Mouse (Mus musculus) heart, adult 2 months (tissue): ENCODE results near the gene Myo18b. TPM values are rescaled to one million over a fixed set of nuclear protein-coding genes. Genes with fewer than 3 reads are reported as not detected.

Experiments used
- DNase-seq, 2 experiments: peaks; one replicate each; pipeline ENCODE4 v3.0.0; 2021
- H3K27ac ChIP-seq: fragments of 200-600 bp; 2 replicates; pipeline ENCODE4 v1.8.1; 2022
- H3K27me3 ChIP-seq: fragments of 200-500 bp; 2 replicates; pipeline ENCODE4 v1.6.1; 2012; ENCODE audit warnings: mild to moderate bottlenecking, low read length, inconsistent platforms, mixed read lengths; ENCODE audit not compliant: control insufficient read depth, insufficient read depth
- H3K36me3 ChIP-seq: fragments of 200-500 bp; 2 replicates; pipeline ENCODE4 v1.6.1; 2012; ENCODE audit warnings: low read length, inconsistent platforms; ENCODE audit not compliant: control insufficient read depth, insufficient read depth
- H3K4me1 ChIP-seq: fragments of 200-500 bp; 2 replicates; pipeline ENCODE4 v1.6.1; 2011; ENCODE audit warnings: low read length; ENCODE audit not compliant: control insufficient read depth, insufficient read depth
- H3K4me3 ChIP-seq: fragments of 200-600 bp; 2 replicates; pipeline ENCODE4 v1.8.1; 2022
- H3K79me2 ChIP-seq: fragments of 200-500 bp; replicated peaks from 2 replicates; pipeline ENCODE4 v1.6.1; 2012; ENCODE audit warnings: mild to moderate bottlenecking, inconsistent platforms, low read length, moderate library complexity, mixed read lengths; ENCODE audit not compliant: control insufficient read depth, insufficient read depth
- H3K9ac ChIP-seq: fragments of 200-500 bp; 2 replicates; pipeline ENCODE4 v1.6.1; 2012; ENCODE audit warnings: low read depth, mild to moderate bottlenecking, control low read depth, inconsistent platforms, low read length, mixed read lengths
- CTCF ChIP-seq: fragments of 200-600 bp; IDR thresholded peaks from 2 replicates; pipeline ENCODE4 v1.8.1; 2022; ENCODE audit warnings: antibody characterized with exemption, mild to moderate bottlenecking, moderate library complexity
- EP300 ChIP-seq: fragments of 200-500 bp; IDR thresholded peaks from 2 replicates; pipeline ENCODE4 v1.6.1; 2011; ENCODE audit warnings: low read depth, low read length, control low read depth; ENCODE audit not compliant: insufficient read depth
- POLR2A ChIP-seq: fragments of 200-500 bp; IDR thresholded peaks from 2 replicates; pipeline ENCODE4 v1.6.1; 2011; ENCODE audit warnings: mild to moderate bottlenecking, low read depth, low read length, control low read depth; ENCODE audit not compliant: insufficient read depth
- WGBS: fragments of 180-500 bp; shearing (Covaris S2); methylation state at CpG from one replicate; pipeline ENCODE4 v1.1.7; 2018; 5-methylcytosine and 5-hydroxymethylcytosine counted together
- intact Hi-C: fragments of 180-260 bp; cut with DNase I; formaldehyde crosslinking; loops from one replicate; pipeline ENCODE4 v1.15.1; 2025
- long read RNA-seq: library from polyadenylated mRNA; stranded (forward); transcript quantifications from one replicate; pipeline ENCODE4 v2.0.0, GENCODE M21; 2021
- polyA plus RNA-seq: library from polyadenylated mRNA; depleted of rRNA; stranded (reverse); fragments of >200 nt; gene quantifications from 2 replicates; pipeline ENCODE4 v1.2.3, GENCODE M21; 2012; rRNA removed
- total RNA-seq, 2 experiments: library from RNA; stranded (reverse); gene quantifications; 2 replicates each; pipeline ENCODE4 v1.2.3; 2021

The Myo18b gene
- total RNA-seq (100 to 1,000 TPM; 198 to 235 TPM), polyA plus RNA-seq (74.3 and 111 TPM in 2 replicates)
- long read RNA-seq, full-length matches to known transcripts, result 13 of 105 reads
- long read RNA-seq, partial matches to known transcripts, result 82 of 105 reads
- long read RNA-seq, other reads (novel, unspliced or antisense), result 10 of 105 reads

DNA sequence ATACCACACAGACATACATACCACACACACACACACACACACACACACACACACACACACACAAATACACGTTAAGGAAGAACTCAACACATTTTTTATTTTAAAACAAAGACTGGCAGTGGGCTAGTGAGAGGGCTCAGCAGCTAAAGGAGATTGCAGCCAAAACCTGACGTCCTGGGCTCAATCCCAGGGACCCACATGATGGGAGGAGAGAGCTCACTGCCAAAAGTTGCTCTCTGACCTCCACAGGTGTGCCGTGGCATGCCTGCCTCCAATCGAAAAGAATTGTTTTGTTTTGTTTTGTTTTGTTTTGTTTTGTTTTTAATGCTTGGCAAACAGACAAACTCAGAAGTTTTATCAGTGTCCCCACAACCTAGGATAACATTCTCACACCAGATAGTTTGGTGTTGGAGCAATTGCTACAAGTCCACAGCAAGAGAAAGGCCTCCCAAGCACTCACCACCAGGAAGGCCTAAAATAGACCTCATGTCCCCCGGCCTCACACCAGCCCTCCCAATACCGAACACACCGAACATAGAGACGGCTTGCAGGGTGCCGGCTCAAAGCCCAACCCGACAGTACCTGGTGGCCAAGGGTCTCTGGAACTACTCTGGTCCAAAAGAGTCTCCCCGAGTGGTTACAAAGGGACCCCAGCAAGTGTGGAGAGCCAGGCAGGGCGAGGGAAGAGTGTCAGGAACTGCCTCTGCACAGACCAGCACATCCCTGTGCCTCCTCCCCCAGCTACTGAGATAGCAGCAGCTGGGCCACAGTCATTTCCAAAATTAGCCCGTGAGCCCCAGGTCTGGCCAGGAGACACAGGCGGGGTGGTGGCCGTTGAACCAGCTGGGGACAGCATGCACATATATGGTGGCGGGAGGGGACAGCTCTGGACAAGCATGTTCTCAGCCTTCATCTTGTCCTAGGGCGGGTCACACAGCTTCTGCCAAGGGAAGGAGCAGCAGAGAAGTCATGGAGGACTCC, at the start of gene Myo18b:
Myo18b (minus strand) TSS at position 689 of the 981 bp plus-strand sequence.
- WGBS, result 27% methylated on average over 17 of the region's 17 CpGs

DNA sequence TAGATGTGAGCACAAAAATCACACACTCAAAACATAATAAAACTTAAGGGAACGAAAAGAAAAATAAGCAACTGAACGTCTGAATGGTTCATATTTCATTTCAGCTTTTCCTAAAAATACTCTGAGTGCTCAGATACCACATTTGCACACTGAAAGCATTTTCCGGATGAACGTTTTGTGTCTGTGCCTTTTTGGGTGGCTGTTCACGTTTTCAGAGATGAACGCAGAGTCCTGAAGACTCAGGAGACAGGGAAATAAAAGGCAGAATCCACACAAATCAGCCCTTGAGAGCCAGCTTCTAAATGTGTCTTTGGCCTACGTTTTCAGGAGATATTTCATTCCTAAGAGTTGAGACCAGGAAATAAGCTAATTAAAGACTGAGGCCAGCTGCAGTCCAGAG, 49.8 kb upstream of the Myo18b start:
- TF ChIP-seq CTCF (no peak), POLR2A (no peak), EP300 (no peak)
- H3K27me3 ChIP-seq, result no peaks in the 10 kb centered on the region
- no peaks in the 10 kb centered on the region for H3K4me1 ChIP-seq
- no peak overlapping the region for H3K4me3 ChIP-seq
- no peaks in the 10 kb centered on the region for H3K36me3 ChIP-seq
- WGBS, result 71% methylated on average over 7 of the region's 7 CpGs
- intact Hi-C loops, result no loop called here
- no peak overlapping the region for H3K27ac ChIP-seq
- no peak overlapping the region for H3K9ac ChIP-seq
- no peaks in the 10 kb centered on the region for H3K79me2 ChIP-seq
- no peak for DNase-seq

More for the DNA sequence above, at the start of gene Myo18b:
- DNase-seq, result peak; percentile 68 to 85
- H3K4me1 ChIP-seq, result peaks cover 10% of the 10 kb centered on the region
- H3K4me3 ChIP-seq, result peak within 1 kb of the TSS; percentile 49
- intact Hi-C loops, result no loop called here
- peak within 1 kb of the TSS; percentile 76 for H3K9ac ChIP-seq
- H3K27me3 ChIP-seq, result no peaks in the 10 kb centered on the region
- no peaks in the 10 kb centered on the region for H3K79me2 ChIP-seq
- H3K27ac ChIP-seq, result peak within 1 kb of the TSS; percentile 95
- H3K36me3 ChIP-seq, result no peaks in the 10 kb centered on the region
- peak; percentile 85 for TF ChIP-seq POLR2A
- peak; percentile 69 for TF ChIP-seq EP300
- TF ChIP-seq CTCF, result no peak

DNA sequence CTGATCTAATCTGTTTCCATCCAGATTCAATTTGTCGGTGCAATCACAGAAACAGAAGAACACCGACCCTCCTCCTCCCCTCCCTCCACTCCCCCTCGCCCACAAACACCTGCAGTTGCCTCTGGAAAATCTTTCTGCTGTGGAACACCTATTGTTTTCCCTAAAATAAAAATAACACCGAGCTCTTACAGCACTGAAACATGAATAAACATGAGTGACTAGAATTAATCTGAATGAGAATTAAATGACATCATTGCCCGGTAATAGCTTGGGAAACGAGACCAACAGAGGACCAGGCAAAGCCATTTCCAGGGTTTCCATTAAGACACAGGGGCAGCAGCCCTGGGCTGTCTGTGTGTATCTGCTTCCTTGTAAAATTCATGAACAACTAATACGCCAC, 46.1 kb upstream of the Myo18b start:
- Histone ChIP-seq H3K4me3 (no peak overlapping the region), H3K4me1 (no peaks in the 10 kb centered on the region), H3K9ac (no peak overlapping the region), H3K27ac (no peak overlapping the region), H3K36me3 (no peaks in the 10 kb centered on the region), H3K27me3 (no peaks in the 10 kb centered on the region), H3K79me2 (no peaks in the 10 kb centered on the region)
- WGBS, result 64% methylated on average over 7 of the region's 7 CpGs
- intact Hi-C loops, result no loop called here
- TF ChIP-seq CTCF (no peak), EP300 (no peak), POLR2A (no peak)
- DNase-seq, result no peak

DNA sequence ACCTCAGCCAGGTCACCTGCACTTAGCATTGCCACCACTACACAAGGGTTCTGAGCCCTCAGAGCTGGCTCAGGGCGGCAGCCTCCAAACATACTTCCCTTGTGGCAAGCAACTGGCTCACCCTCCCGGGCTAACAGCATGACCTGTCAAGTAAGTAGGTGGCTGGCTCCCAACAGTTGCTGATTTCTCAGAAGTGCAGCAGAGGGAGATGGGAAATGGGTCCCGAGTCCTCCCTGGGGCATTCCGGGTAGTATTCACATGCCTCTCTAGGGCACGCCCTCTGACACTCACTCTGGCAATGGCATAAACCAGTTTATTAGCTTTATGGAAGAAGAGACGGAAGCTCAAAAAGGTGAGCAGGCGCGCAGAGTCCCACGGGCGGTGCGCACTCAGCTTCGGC, 44.8 kb upstream of the Myo18b start:
- TF ChIP-seq CTCF (no peak), POLR2A (no peak), EP300 (peak; percentile 53; the same call in 1 of the 2 replicates)
- intact Hi-C loops, result no loop called here
- no peaks in the 10 kb centered on the region for H3K79me2 ChIP-seq
- H3K4me3 ChIP-seq, result no peak overlapping the region
- no peak overlapping the region for H3K9ac ChIP-seq
- H3K4me1 ChIP-seq, result no peaks in the 10 kb centered on the region
- no peaks in the 10 kb centered on the region for H3K36me3 ChIP-seq
- 83% methylated on average over 12 of the region's 12 CpGs for WGBS
- no peak for DNase-seq
- H3K27ac ChIP-seq, result no peak overlapping the region
- no peaks in the 10 kb centered on the region for H3K27me3 ChIP-seq

DNA sequence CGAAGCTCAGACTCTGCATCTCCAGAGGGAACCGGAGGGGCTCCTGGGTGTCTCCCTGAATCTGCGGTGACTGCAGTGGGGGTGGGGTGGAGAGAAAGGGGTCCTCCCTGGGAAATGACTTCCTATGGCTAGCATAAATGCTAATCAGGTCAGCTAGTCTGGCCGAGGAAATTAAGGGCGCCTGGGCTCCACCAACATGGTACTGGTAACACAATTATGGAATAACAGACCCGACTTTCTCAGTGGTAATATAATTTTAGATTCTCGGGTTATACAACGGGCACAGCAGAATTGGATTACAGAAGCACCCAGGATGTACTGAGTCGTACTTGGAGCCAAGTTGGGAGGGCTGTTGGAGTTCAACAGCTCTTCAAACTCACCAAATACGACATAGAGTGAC, 40.5 kb upstream of the Myo18b start:
- H3K36me3 ChIP-seq, result no peaks in the 10 kb centered on the region
- intact Hi-C loops, result loop anchor here (5.0 kb wide), 1 partner anchor 76 kb away; no protein-coding TSS in a partner anchor
- WGBS, result 63% methylated on average over 10 of the region's 10 CpGs
- no peak for DNase-seq
- H3K79me2 ChIP-seq, result no peaks in the 10 kb centered on the region
- no peaks in the 10 kb centered on the region for H3K4me1 ChIP-seq
- H3K9ac ChIP-seq, result no peak overlapping the region
- no peak for TF ChIP-seq EP300
- TF ChIP-seq POLR2A, result no peak
- TF ChIP-seq CTCF, result no peak
- no peak overlapping the region for H3K27ac ChIP-seq
- no peaks in the 10 kb centered on the region for H3K27me3 ChIP-seq
- H3K4me3 ChIP-seq, result no peak overlapping the region

DNA sequence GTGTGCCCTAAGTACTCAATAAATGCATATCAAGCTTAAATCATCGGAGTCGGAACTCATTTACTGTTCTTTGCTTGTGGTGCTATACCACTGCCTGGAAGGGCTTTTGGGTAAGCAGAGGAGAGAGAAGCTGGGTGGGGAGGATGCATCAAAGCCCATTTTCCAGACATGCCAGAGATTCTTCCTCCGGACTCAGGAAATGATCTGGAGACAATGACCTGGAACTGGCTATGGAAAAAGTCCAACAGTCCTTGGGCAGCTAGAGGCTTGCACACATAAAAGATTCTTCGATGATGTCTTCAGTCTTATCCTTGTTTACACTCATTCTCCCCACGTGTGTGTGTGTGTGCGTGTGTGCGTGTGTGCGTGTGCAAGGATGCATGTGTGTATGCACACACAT, 39.3 kb upstream of the Myo18b start:
- TF ChIP-seq CTCF (no peak), EP300 (no peak), POLR2A (no peak)
- Histone ChIP-seq H3K36me3 (no peaks in the 10 kb centered on the region), H3K79me2 (no peaks in the 10 kb centered on the region), H3K9ac (no peak overlapping the region), H3K27ac (no peak overlapping the region), H3K4me3 (no peak overlapping the region), H3K27me3 (no peaks in the 10 kb centered on the region), H3K4me1 (no peaks in the 10 kb centered on the region)
- WGBS, result 64% methylated on average over 8 of the region's 8 CpGs
- DNase-seq, result no peak
- intact Hi-C loops, result loop anchor here (5.0 kb wide), 1 partner anchor 77 kb away; no protein-coding TSS in a partner anchor
